Mouse (Mus musculus): ENCODE measurements around the gene Rad50.

Gene Rad50

GRCm38 (mm10) chr11:53691979-53692378 lies 15.1 kb downstream of the Rad50 start:
- DNase-seq = no peak

- DNase-seq = no peak
These were observed 24.1 kb downstream of the Rad50 start for GRCm38 (mm10) chr11:53682994-53683530.

- DNase-seq = no peak
These were observed 24.9 kb downstream of the Rad50 start for GRCm38 (mm10) chr11:53682170-53682569.

GRCm38 (mm10) chr11:53681686-53682085 lies 25.4 kb downstream of the Rad50 start:
- no peak for DNase-seq

- no peak for DNase-seq
These were observed 27.0 kb downstream of the Rad50 start for GRCm38 (mm10) chr11:53680141-53680540.

- DNase-seq = no peak
These were observed 35.7 kb downstream of the Rad50 start for GRCm38 (mm10) chr11:53671414-53671813.

GRCm38 (mm10) chr11:53664091-53664490 lies 43.0 kb downstream of the Rad50 start:
- no peak for DNase-seq

GRCm38 (mm10) chr11:53662794-53663674 lies 44.1 kb downstream of the Rad50 start:
- DNase-seq = peak; percentile 7

GRCm38 (mm10) chr11:53657828-53658227 lies 49.3 kb downstream of the Rad50 start:
- DNase-seq = no peak

- DNase-seq = no peak
These were observed 49.7 kb downstream of the Rad50 start for GRCm38 (mm10) chr11:53657381-53657780.

GRCm38 (mm10) chr11:53656558-53657202 lies 50.4 kb downstream of the Rad50 start:
- no peak for DNase-seq

- no peak for DNase-seq
These were observed 52.1 kb downstream of the Rad50 start for GRCm38 (mm10) chr11:53655043-53655442.

- DNase-seq = no peak
These were observed 54.7 kb downstream of the Rad50 start for GRCm38 (mm10) chr11:53652427-53652826.

GRCm38 (mm10) chr11:53651441-53651840 lies 55.7 kb downstream of the Rad50 start:
- no peak for DNase-seq

GRCm38 (mm10) chr11:53644017-53644416 lies 63.1 kb downstream of the Rad50 start:
- DNase-seq = no peak

- no peak for DNase-seq
These were observed 64.3 kb downstream of the Rad50 start for GRCm38 (mm10) chr11:53642744-53643279.

GRCm38 (mm10) chr11:53637803-53638260 lies 69.3 kb downstream of the Rad50 start:
- no peak for DNase-seq

- no peak for DNase-seq
These were observed 69.9 kb downstream of the Rad50 start for GRCm38 (mm10) chr11:53637046-53637802.

GRCm38 (mm10) chr11:53636183-53636646 lies 70.9 kb downstream of the Rad50 start:
- DNase-seq = peak; percentile 18

- no peak for DNase-seq
These were observed 71.4 kb downstream of the Rad50 start for GRCm38 (mm10) chr11:53635590-53636182.

- no peak for DNase-seq
These were observed 72.6 kb downstream of the Rad50 start, which contains the start of gene Il13 for GRCm38 (mm10) chr11:53634556-53634955. Gene Il13, minus strand, starts transcription at chr11:53634702.

GRCm38 (mm10) chr11:53633644-53634043 lies 73.5 kb downstream of the Rad50 start:
- no peak for DNase-seq

Data from cerebellum, adult 8-10 months (tissue).